Mouse (Mus musculus): ENCODE measurements at regions not wholly inside any gene's neighbourhood (a gene's known extent, or its start where the extent isn't known, plus 50 kb on each side); places are given as distances from the start of the nearest gene placed in this dataset.

DNA sequence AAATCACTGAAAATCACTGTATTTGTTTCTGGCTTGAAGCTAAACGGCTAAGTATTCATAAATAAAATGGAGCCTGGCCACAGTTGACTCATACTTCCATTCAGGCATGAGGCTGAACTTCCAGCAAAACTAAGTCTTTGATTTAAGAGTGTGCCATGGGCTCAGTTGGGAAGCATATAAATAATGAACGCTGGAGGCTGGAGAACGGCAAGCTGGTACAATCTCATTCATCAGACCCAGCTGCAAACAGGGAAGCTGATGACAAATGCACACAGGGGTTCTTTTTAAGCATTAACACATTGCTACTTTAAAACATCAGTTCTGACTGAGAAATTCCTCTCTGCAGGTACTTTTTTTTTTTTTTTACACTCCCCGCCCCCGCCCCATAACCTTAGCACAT is 54.4 kb upstream of the Gm7271 start:
- TF ChIP-seq POLR2A (IDR thresholded peaks at IDR 0.05; ENCODE audit: low read depth, low read length) = no peak
- no peak for TF ChIP-seq CTCF (conservative IDR thresholded peaks at IDR 0.05; ENCODE audit: insufficient read depth, insufficient read length, low read depth, low read length)

Measured in kidney, adult 2 months (tissue).